Mouse (Mus musculus) limb, embryonic 12.5 days (tissue): ENCODE data around the gene Slc6a11. TPM values are rescaled to one million over a fixed set of nuclear protein-coding genes. Genes with fewer than 3 reads are reported as not detected.

Experiments used
- ATAC-seq: fragments of 200-750 bp; cut with Nextera tagmentation; 2 replicates; pipeline ENCODE4 v1.8.0; 2017; ENCODE audit warnings: low read depth, moderate TSS enrichment; ENCODE audit not compliant: insufficient number of reproducible peaks, insufficient read depth, low FRiP score, low TSS enrichment
- H3K27ac ChIP-seq: fragments of 300-500 bp; sonication (generic); 2 replicates; pipeline ENCODE4 v1.5.1; 2016; ENCODE audit warnings: mild to moderate bottlenecking, moderate library complexity
- H3K27me3 ChIP-seq: fragments of 300-500 bp; sonication (generic); 2 replicates; pipeline ENCODE4 v1.6.1; 2016; ENCODE audit warnings: mild to moderate bottlenecking, moderate library complexity
- H3K36me3 ChIP-seq: fragments of 300-500 bp; sonication (generic); 2 replicates; pipeline ENCODE4 v1.6.1; 2016; ENCODE audit warnings: mild to moderate bottlenecking, moderate library complexity
- H3K4me1 ChIP-seq: fragments of 300-500 bp; sonication (generic); replicated peaks from 2 replicates; pipeline ENCODE4 v1.6.1; 2016
- H3K4me2 ChIP-seq: fragments of 300-500 bp; sonication (generic); 2 replicates; pipeline ENCODE4 v1.6.1; 2016; ENCODE audit warnings: mild to moderate bottlenecking, moderate library complexity
- H3K4me3 ChIP-seq: fragments of 300-500 bp; sonication (generic); replicated peaks from 2 replicates; pipeline ENCODE4 v1.5.1; 2016; ENCODE audit warnings: mild to moderate bottlenecking
- H3K9ac ChIP-seq: fragments of 300-500 bp; sonication (generic); replicated peaks from 2 replicates; pipeline ENCODE4 v1.6.1; 2016; ENCODE audit warnings: mild to moderate bottlenecking, moderate library complexity
- H3K9me3 ChIP-seq: fragments of 300-500 bp; sonication (generic); 2 replicates; pipeline ENCODE4 v1.6.1; 2016; ENCODE audit warnings: mild to moderate bottlenecking, moderate library complexity
- WGBS: fragments of 180-500 bp; shearing (Covaris S2); methylation state at CpG from one replicate; pipeline ENCODE4 v1.1.7; 2016; 5-methylcytosine and 5-hydroxymethylcytosine counted together
- polyA plus RNA-seq: library from polyadenylated mRNA; unstranded; fragments of >200 nt; fragmentation: Nextera tagmentation; extraction: Ambion mirVana; gene quantifications from 2 replicates; pipeline ENCODE4 v1.2.1, GENCODE M21; 2016

Slc6a11 gene
- polyA plus RNA-seq, 1 experiment from 2014 or later = 0.05 TPM

GRCm38 (mm10) chr6:114138970-114139369 lies 7.9 kb downstream of the Slc6a11 start:
- no peak overlapping the region for H3K4me2 ChIP-seq
- no peak overlapping the region for H3K27ac ChIP-seq
- no peaks in the 10 kb centered on the region for H3K36me3 ChIP-seq
- H3K9me3 ChIP-seq = no peaks in the 10 kb centered on the region
- WGBS = 88% methylated on average over 8 of the region's 8 CpGs
- no peak overlapping the region for H3K9ac ChIP-seq
- 0 out of 2 replicates have a peak, but pooled peaks cover 8% of the 10 kb centered on the region for H3K27me3 ChIP-seq
- H3K4me3 ChIP-seq = no peak overlapping the region
- ATAC-seq = no peak
- no peaks in the 10 kb centered on the region for H3K4me1 ChIP-seq

- 0 out of 2 replicates have a peak, but pooled peaks cover 6% of the 10 kb centered on the region for H3K27me3 ChIP-seq
- no peak overlapping the region for H3K9ac ChIP-seq
- H3K4me1 ChIP-seq = no peaks in the 10 kb centered on the region
- no peak overlapping the region for H3K27ac ChIP-seq
- 72% methylated on average over 3 of the region's 3 CpGs for WGBS
- H3K36me3 ChIP-seq = no peaks in the 10 kb centered on the region
- no peak overlapping the region for H3K4me3 ChIP-seq
- no peak for ATAC-seq
- no peak overlapping the region for H3K4me2 ChIP-seq
- H3K9me3 ChIP-seq = no peaks in the 10 kb centered on the region
These were observed 10.4 kb downstream of the Slc6a11 start for GRCm38 (mm10) chr6:114141481-114141880.

- no peak overlapping the region for H3K9ac ChIP-seq
- H3K27ac ChIP-seq = no peak overlapping the region
- H3K4me2 ChIP-seq = no peak overlapping the region
- H3K27me3 ChIP-seq = 0 out of 2 replicates have a peak, but pooled peaks cover 6% of the 10 kb centered on the region
- H3K36me3 ChIP-seq = no peaks in the 10 kb centered on the region
- H3K4me3 ChIP-seq = no peak overlapping the region
- no peaks in the 10 kb centered on the region for H3K9me3 ChIP-seq
- 87% methylated on average over 11 of the region's 11 CpGs for WGBS
- ATAC-seq = no peak
- H3K4me1 ChIP-seq = no peaks in the 10 kb centered on the region
These were observed 11.4 kb downstream of the Slc6a11 start for GRCm38 (mm10) chr6:114142480-114142879.

GRCm38 (mm10) chr6:114143544-114143943 lies 12.5 kb downstream of the Slc6a11 start:
- 57% methylated on average over 2 of the region's 2 CpGs for WGBS
- Histone ChIP-seq H3K9me3 (no peaks in the 10 kb centered on the region), H3K4me2 (no peak overlapping the region), H3K4me1 (no peaks in the 10 kb centered on the region), H3K27ac (no peak overlapping the region), H3K27me3 (peaks cover 6% of the 10 kb centered on the region; the same call in 1 of the 2 replicates), H3K36me3 (no peaks in the 10 kb centered on the region), H3K4me3 (no peak overlapping the region), H3K9ac (no peak overlapping the region)
- ATAC-seq = no peak

- Histone ChIP-seq H3K9ac (no peak overlapping the region), H3K36me3 (no peaks in the 10 kb centered on the region), H3K27me3 (peaks cover 6% of the 10 kb centered on the region; the same call in 1 of the 2 replicates), H3K9me3 (no peaks in the 10 kb centered on the region), H3K4me1 (no peaks in the 10 kb centered on the region), H3K4me2 (no peak overlapping the region), H3K27ac (no peak overlapping the region), H3K4me3 (no peak overlapping the region)
- WGBS = 81% methylated on average over 6 of the region's 6 CpGs
- no peak for ATAC-seq
These were observed 13.5 kb downstream of the Slc6a11 start for GRCm38 (mm10) chr6:114144447-114145105.

- H3K9me3 ChIP-seq = no peaks in the 10 kb centered on the region
- peaks cover 6% of the 10 kb centered on the region; the same call in 1 of the 2 replicates for H3K27me3 ChIP-seq
- H3K4me3 ChIP-seq = no peak overlapping the region
- no peaks in the 10 kb centered on the region for H3K36me3 ChIP-seq
- no peaks in the 10 kb centered on the region for H3K4me1 ChIP-seq
- 83% methylated on average over 6 of the region's 6 CpGs for WGBS
- H3K4me2 ChIP-seq = no peak overlapping the region
- H3K9ac ChIP-seq = no peak overlapping the region
- no peak for ATAC-seq
- H3K27ac ChIP-seq = no peak overlapping the region
These were observed 14.7 kb downstream of the Slc6a11 start for GRCm38 (mm10) chr6:114145650-114146329.

- H3K4me2 ChIP-seq = no peak overlapping the region
- no peak overlapping the region for H3K9ac ChIP-seq
- H3K4me1 ChIP-seq = no peaks in the 10 kb centered on the region
- WGBS = 83% methylated on average over 10 of the region's 10 CpGs
- no peak overlapping the region for H3K4me3 ChIP-seq
- no peak for ATAC-seq
- no peaks in the 10 kb centered on the region for H3K36me3 ChIP-seq
- H3K27me3 ChIP-seq = peaks cover 3% of the 10 kb centered on the region; the same call in 1 of the 2 replicates
- no peaks in the 10 kb centered on the region; the same call in 1 of the 2 replicates for H3K9me3 ChIP-seq
- no peak overlapping the region for H3K27ac ChIP-seq
These were observed 24.7 kb downstream of the Slc6a11 start for GRCm38 (mm10) chr6:114155720-114156119.

GRCm38 (mm10) chr6:114158811-114159210 lies 27.8 kb downstream of the Slc6a11 start:
- ATAC-seq = no peak
- Histone ChIP-seq H3K4me3 (no peak overlapping the region), H3K27ac (no peak overlapping the region), H3K27me3 (peaks cover 3% of the 10 kb centered on the region; the same call in 1 of the 2 replicates), H3K4me2 (no peak overlapping the region), H3K4me1 (no peaks in the 10 kb centered on the region), H3K36me3 (no peaks in the 10 kb centered on the region), H3K9me3 (no peaks in the 10 kb centered on the region; the same call in 1 of the 2 replicates), H3K9ac (no peak overlapping the region)
- 85% methylated on average over 7 of the region's 7 CpGs for WGBS

- 81% methylated on average over 8 of the region's 8 CpGs for WGBS
- Histone ChIP-seq H3K4me1 (no peaks in the 10 kb centered on the region), H3K9me3 (no peaks in the 10 kb centered on the region; the same call in 1 of the 2 replicates), H3K27me3 (peaks cover 9% of the 10 kb centered on the region), H3K4me2 (no peak overlapping the region), H3K9ac (no peak overlapping the region), H3K27ac (no peak overlapping the region), H3K4me3 (no peak overlapping the region), H3K36me3 (no peaks in the 10 kb centered on the region)
- no peak for ATAC-seq
These were observed 29.7 kb downstream of the Slc6a11 start for GRCm38 (mm10) chr6:114160732-114161131.

GRCm38 (mm10) chr6:114174052-114174397 lies 43.0 kb downstream of the Slc6a11 start:
- no peak for ATAC-seq
- no peaks in the 10 kb centered on the region for H3K4me1 ChIP-seq
- H3K27ac ChIP-seq = no peak overlapping the region
- no peak overlapping the region for H3K9ac ChIP-seq
- no peaks in the 10 kb centered on the region for H3K9me3 ChIP-seq
- no peak overlapping the region for H3K4me3 ChIP-seq
- WGBS = 13% methylated on average over 8 of the region's 8 CpGs
- peaks cover 35% of the 10 kb centered on the region for H3K27me3 ChIP-seq
- H3K36me3 ChIP-seq = no peaks in the 10 kb centered on the region
- no peak overlapping the region for H3K4me2 ChIP-seq

GRCm38 (mm10) chr6:114174398-114175140 lies 43.5 kb downstream of the Slc6a11 start:
- H3K27me3 ChIP-seq = peaks cover 33% of the 10 kb centered on the region
- H3K9me3 ChIP-seq = no peaks in the 10 kb centered on the region
- H3K4me2 ChIP-seq = no peak overlapping the region
- no peak overlapping the region for H3K4me3 ChIP-seq
- 13% methylated on average over 9 of the region's 9 CpGs for WGBS
- no peaks in the 10 kb centered on the region for H3K36me3 ChIP-seq
- H3K4me1 ChIP-seq = no peaks in the 10 kb centered on the region
- H3K27ac ChIP-seq = no peak overlapping the region
- no peak for ATAC-seq
- no peak overlapping the region for H3K9ac ChIP-seq
